Mouse (Mus musculus): ENCODE results near the gene Mllt6. TPM values are rescaled to one million over a fixed set of nuclear protein-coding genes. Genes with fewer than 3 reads are reported as not detected.
"Not testable (repeated sequence)": the region's sequence is repeated elsewhere in the genome, so short reads cannot be mapped to it uniquely, and the experiment has no call there.

Gene Mllt6
- polyA plus RNA-seq, 1 experiment = 8.2 TPM

DNA sequence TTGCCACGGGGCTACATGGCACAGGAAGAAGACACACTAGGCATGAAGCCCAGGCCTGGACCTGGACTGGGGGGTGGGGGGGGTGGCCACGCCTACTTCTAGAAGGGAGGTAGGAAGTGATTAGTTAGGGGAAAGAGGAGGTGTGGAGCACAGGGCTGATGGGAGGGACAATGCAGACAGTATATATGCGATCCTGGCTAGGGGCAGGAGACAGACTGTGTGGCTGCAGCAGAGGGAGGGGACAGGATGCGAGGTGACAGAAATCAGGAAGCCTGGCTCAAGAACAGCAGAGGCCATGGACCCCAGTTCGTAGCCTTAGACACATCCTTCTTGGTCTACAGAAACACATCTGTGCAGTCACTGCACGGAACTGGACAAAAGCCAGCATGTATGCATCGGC, 60.5 kb downstream of the Mllt6 start:
- no peaks in the 10 kb centered on the region for H3K4me1 ChIP-seq (ENCODE audit: control insufficient read depth, insufficient read depth, low read length)
- TF ChIP-seq POLR2A (IDR thresholded peaks at IDR 0.05; ENCODE audit: control insufficient read depth, low read depth, low read length) (no peak), CTCF (IDR thresholded peaks at IDR 0.05; ENCODE audit: control insufficient read depth, insufficient read depth, insufficient replicate concordance, low read depth, low read length) (no peak)
- H3K4me3 ChIP-seq (ENCODE audit: control insufficient read depth, low read depth, low read length) = no peak overlapping the region
- H3K27me3 ChIP-seq (ENCODE audit: control insufficient read depth, insufficient read depth, low read length) = no peaks in the 10 kb centered on the region
- no peaks in the 10 kb centered on the region for H3K36me3 ChIP-seq (ENCODE audit: control insufficient read depth, insufficient read depth, low read length)
- H3K27ac ChIP-seq (ENCODE audit: control insufficient read depth, insufficient read depth, low read depth, low read length) = no peak overlapping the region

GRCm38 (mm10) chr11:97728311-97728710, 65.1 kb downstream of the Mllt6 start:
- no peak for TF ChIP-seq POLR2A (IDR thresholded peaks at IDR 0.05; ENCODE audit: control insufficient read depth, low read depth, low read length)
- no peak for TF ChIP-seq CTCF (IDR thresholded peaks at IDR 0.05; ENCODE audit: control insufficient read depth, insufficient read depth, insufficient replicate concordance, low read depth, low read length)
- H3K4me3 ChIP-seq (ENCODE audit: control insufficient read depth, low read depth, low read length) = no peak overlapping the region
- H3K4me1 ChIP-seq (ENCODE audit: control insufficient read depth, insufficient read depth, low read length) = no peaks in the 10 kb centered on the region
- no peak overlapping the region for H3K27ac ChIP-seq (ENCODE audit: control insufficient read depth, insufficient read depth, low read depth, low read length)
- no peaks in the 10 kb centered on the region for H3K36me3 ChIP-seq (ENCODE audit: control insufficient read depth, insufficient read depth, low read length)
- no peaks in the 10 kb centered on the region for H3K27me3 ChIP-seq (ENCODE audit: control insufficient read depth, insufficient read depth, low read length)

DNA sequence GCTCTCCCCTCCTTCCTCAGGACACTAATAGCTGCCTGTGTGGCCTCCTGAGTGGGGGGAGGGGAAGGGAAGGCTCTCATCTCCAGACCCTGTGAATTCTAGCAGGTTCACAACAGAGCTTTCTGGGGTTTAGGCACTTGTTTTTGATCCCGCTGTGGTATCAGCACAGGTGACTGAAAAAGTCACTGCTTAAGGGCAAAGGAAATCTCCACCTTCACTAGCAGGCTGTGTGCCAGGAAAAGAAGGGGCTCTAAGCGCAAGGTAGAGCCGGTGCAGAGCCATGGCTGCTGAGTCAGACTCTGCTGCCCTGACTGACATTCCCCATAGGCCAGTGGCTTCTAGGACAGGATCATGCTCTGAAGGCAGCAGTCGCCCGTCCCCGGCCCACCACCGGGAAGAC, 65.5 kb downstream of the Mllt6 start:
- Histone ChIP-seq H3K27ac (ENCODE audit: control insufficient read depth, insufficient read depth, low read depth, low read length) (no peak overlapping the region), H3K4me1 (ENCODE audit: control insufficient read depth, insufficient read depth, low read length) (no peaks in the 10 kb centered on the region), H3K27me3 (ENCODE audit: control insufficient read depth, insufficient read depth, low read length) (no peaks in the 10 kb centered on the region), H3K36me3 (ENCODE audit: control insufficient read depth, insufficient read depth, low read length) (no peaks in the 10 kb centered on the region), H3K4me3 (ENCODE audit: control insufficient read depth, low read depth, low read length) (no peak overlapping the region)
- TF ChIP-seq CTCF (IDR thresholded peaks at IDR 0.05; ENCODE audit: control insufficient read depth, insufficient read depth, insufficient replicate concordance, low read depth, low read length) = no peak
- TF ChIP-seq POLR2A (IDR thresholded peaks at IDR 0.05; ENCODE audit: control insufficient read depth, low read depth, low read length) = no peak

GRCm38 (mm10) chr11:97733689-97734088, 70.5 kb downstream of the Mllt6 start:
- H3K27ac ChIP-seq (ENCODE audit: control insufficient read depth, insufficient read depth, low read depth, low read length) = no peak overlapping the region
- no peaks in the 10 kb centered on the region for H3K36me3 ChIP-seq (ENCODE audit: control insufficient read depth, insufficient read depth, low read length)
- no peaks in the 10 kb centered on the region for H3K27me3 ChIP-seq (ENCODE audit: control insufficient read depth, insufficient read depth, low read length)
- TF ChIP-seq CTCF (IDR thresholded peaks at IDR 0.05; ENCODE audit: control insufficient read depth, insufficient read depth, insufficient replicate concordance, low read depth, low read length) = no peak
- TF ChIP-seq POLR2A (IDR thresholded peaks at IDR 0.05; ENCODE audit: control insufficient read depth, low read depth, low read length) = no peak
- no peaks in the 10 kb centered on the region for H3K4me1 ChIP-seq (ENCODE audit: control insufficient read depth, insufficient read depth, low read length)
- no peak overlapping the region for H3K4me3 ChIP-seq (ENCODE audit: control insufficient read depth, low read depth, low read length)

DNA sequence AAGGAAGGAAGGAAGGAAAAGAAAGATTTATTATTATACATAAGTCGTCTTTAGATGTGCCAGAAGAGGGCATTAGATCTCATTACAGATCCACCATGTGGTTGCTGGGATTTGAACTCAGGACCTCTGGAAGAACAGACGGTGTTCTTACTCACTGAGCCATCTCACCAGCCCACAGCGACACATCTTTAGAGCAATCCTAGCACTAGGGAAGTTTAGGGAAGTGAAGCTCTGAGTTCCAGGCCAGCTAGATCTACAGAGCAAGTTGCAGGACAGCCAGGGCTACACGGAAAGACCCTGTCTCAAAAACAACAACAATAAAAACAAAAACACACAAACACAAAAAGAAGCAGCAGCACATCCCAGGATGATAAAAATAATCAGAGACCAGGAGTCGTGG, 71.6 kb downstream of the Mllt6 start:
- not testable (repeated sequence) for H3K4me3 ChIP-seq (ENCODE audit: control insufficient read depth, low read depth, low read length); H3K4me1 ChIP-seq (ENCODE audit: control insufficient read depth, insufficient read depth, low read length); H3K27ac ChIP-seq (ENCODE audit: control insufficient read depth, insufficient read depth, low read depth, low read length); H3K36me3 ChIP-seq (ENCODE audit: control insufficient read depth, insufficient read depth, low read length); H3K27me3 ChIP-seq (ENCODE audit: control insufficient read depth, insufficient read depth, low read length)

Other genes starting within 250 kb of the Mllt6 start
- 27.7 and 30.5 TPM in 2 replicates for gene Arhgap23, start 247.9 kb upstream of the Mllt6 start, polyA plus RNA-seq (2012; rRNA removed)
- gene 4933428G20Rik, start 163.1 kb upstream of the Mllt6 start, polyA plus RNA-seq (2012; rRNA removed) = 24.3 and 28.7 TPM in 2 replicates
- gene Srcin1, start 87.2 kb upstream of the Mllt6 start, polyA plus RNA-seq (2012; rRNA removed) = 35.5 and 47.1 TPM in 2 replicates
- 0.47 and 0.58 TPM in 2 replicates for gene Epop, start 33.7 kb upstream of the Mllt6 start, polyA plus RNA-seq (2012; rRNA removed)
- gene Cisd3, start 22.4 kb downstream of the Mllt6 start, polyA plus RNA-seq (2012; rRNA removed) = 17.6 and 17.7 TPM in 2 replicates
- 6.4 and 8.1 TPM in 2 replicates for gene Pcgf2, start 37.1 kb downstream of the Mllt6 start, polyA plus RNA-seq (2012; rRNA removed)
- 102 and 104 TPM in 2 replicates for gene Psmb3, start 40.0 kb downstream of the Mllt6 start, polyA plus RNA-seq (2012; rRNA removed)
- gene Pip4k2b, start 81.3 kb downstream of the Mllt6 start, polyA plus RNA-seq (2012; rRNA removed) = 2.5 TPM in 2 replicates
- 5.6 and 6.3 TPM in 2 replicates for gene Cwc25, start 103.1 kb downstream of the Mllt6 start, polyA plus RNA-seq (2012; rRNA removed)
- 174 and 181 TPM in 2 replicates for gene 1700001P01Rik, start 112.5 kb downstream of the Mllt6 start, polyA plus RNA-seq (2012; rRNA removed)
- gene Rpl23, start 119.0 kb downstream of the Mllt6 start, polyA plus RNA-seq (2012; rRNA removed) = 120 and 126 TPM in 2 replicates
- 21.4 and 23.1 TPM in 2 replicates for gene Lasp1, start 135.6 kb downstream of the Mllt6 start, polyA plus RNA-seq (2012; rRNA removed)
- 2.7 and 3.5 TPM in 2 replicates for gene B230217C12Rik, start 177.4 kb downstream of the Mllt6 start, polyA plus RNA-seq (2012; rRNA removed)
- gene Fbxo47, start 220.7 kb downstream of the Mllt6 start, polyA plus RNA-seq (2012; rRNA removed) = 19.8 and 25.8 TPM in 2 replicates

Data from testis, adult 2 months (tissue).